7 mouse cellular contexts compared by ENCODE assay signal in the genomic region with DNA sequence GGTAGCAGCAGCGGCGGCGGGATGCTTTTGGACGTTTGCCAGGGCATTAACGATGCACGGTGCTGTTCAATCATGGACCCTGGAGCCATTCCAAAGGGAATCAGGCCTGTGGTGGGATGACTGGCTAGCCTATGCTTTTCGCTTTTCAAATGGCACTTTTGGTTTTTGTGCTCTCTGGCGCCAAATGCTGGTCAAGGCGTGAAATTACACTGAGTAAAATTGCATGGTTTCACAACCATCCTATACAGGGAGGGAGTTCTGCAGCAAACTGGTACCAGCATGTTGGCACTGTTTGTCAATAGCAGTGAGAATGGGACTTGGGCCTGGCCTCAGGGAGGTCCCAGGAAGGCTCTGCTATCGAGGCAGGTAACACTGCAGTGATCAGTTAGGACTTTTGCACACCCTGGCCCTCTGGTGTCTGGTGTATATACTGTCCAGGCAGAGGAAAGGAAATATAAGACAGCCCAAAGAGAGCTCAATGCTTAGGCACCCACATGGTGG. TPM values are rescaled to one million over a fixed set of nuclear protein-coding genes. Genes with fewer than 3 reads are reported as not detected.
DNase-seq lines count a peak whose midpoint lies in the region; ATAC-seq and TF ChIP-seq lines count a peak whose summit lies in the region.

No protein-coding gene starts in this region.

- H3K4me2 ChIP-seq in lung, embryonic 16.5 days (ENCODE audit: low read depth, low read length): peak overlapping the region; percentile 40; the same call in 1 of the 2 replicates

- no peak overlapping the region for H3K9ac ChIP-seq in ES-Bruce4 (ENCODE audit: low read depth, poor library complexity, severe bottlenecking)
- no peak overlapping the region for H3K9ac ChIP-seq in lung, embryonic 16.5 days (ENCODE audit: low read length)

- peak; percentile 58 for DNase-seq in adrenal gland, postnatal 10 days
- DNase-seq in embryo, embryonic 9.5 days (ENCODE audit: extremely low spot score): peak; percentile 54
- DNase-seq in heart, postnatal 4 days: peak; percentile 56
- DNase-seq in layer of hippocampus, adult 2 months (ENCODE audit: low spot score in 2 of 2): peak; percentile 32 to 63
- DNase-seq in ovary, postnatal 14 days (ENCODE audit: low spot score): peak; percentile 42

- no peak for TF ChIP-seq EP300 in ES-Bruce4 (IDR thresholded peaks at IDR 0.05; ENCODE audit: insufficient read depth, low read depth, low read length)

- H3K4me3 ChIP-seq in ES-Bruce4 (ENCODE audit: low read depth, low read length): no peak overlapping the region
- peak overlapping the region; percentile 15; the same call in 1 of the 2 replicates for H3K4me3 ChIP-seq in layer of hippocampus, adult 2 months
- no peak overlapping the region for H3K4me3 ChIP-seq in lung, embryonic 16.5 days (ENCODE audit: low read length)

- 2% methylated on average over 10 of the region's 10 CpGs for WGBS in lung, embryonic 16.5 days

- no peaks in the 10 kb centered on the region for H3K9me3 ChIP-seq in ES-Bruce4 (replicated peaks; ENCODE audit: control insufficient read depth, insufficient read depth, low read length, poor library complexity, severe bottlenecking)
- no peaks in the 10 kb centered on the region for H3K9me3 ChIP-seq in lung, embryonic 16.5 days (ENCODE audit: control insufficient read depth, low read length)

- H3K27me3 ChIP-seq in ES-Bruce4 (ENCODE audit: control insufficient read depth, insufficient read depth, low read length, poor library complexity, severe bottlenecking): no peaks in the 10 kb centered on the region
- no peaks in the 10 kb centered on the region for H3K27me3 ChIP-seq in lung, embryonic 16.5 days (ENCODE audit: control insufficient read depth, insufficient read depth, low read depth, low read length)

- peak; percentile 28 for TF ChIP-seq CTCF in ES-Bruce4 (IDR thresholded peaks at IDR 0.05; ENCODE audit: low read depth, low read length)
- TF ChIP-seq CTCF in layer of hippocampus, adult 2 months (conservative IDR thresholded peaks at IDR 0.05): peak; percentile 89

- peak; percentile 23; the same call in 1 of the 2 replicates for ATAC-seq in lung, embryonic 16.5 days (ENCODE audit: low read depth)

- H3K4me1 ChIP-seq in ES-Bruce4 (ENCODE audit: control insufficient read depth, insufficient read depth, low read length): no peaks in the 10 kb centered on the region
- no peaks in the 10 kb centered on the region for H3K4me1 ChIP-seq in lung, embryonic 16.5 days (replicated peaks; ENCODE audit: control insufficient read depth, insufficient read depth, low read length)

- TF ChIP-seq POLR2A in ES-Bruce4 (IDR thresholded peaks at IDR 0.05; ENCODE audit: insufficient read depth, low read length): no peak

- no peaks in the 10 kb centered on the region for H3K36me3 ChIP-seq in ES-Bruce4 (ENCODE audit: control insufficient read depth, insufficient read depth, low read length, poor library complexity, severe bottlenecking)
- H3K36me3 ChIP-seq in lung, embryonic 16.5 days (ENCODE audit: control insufficient read depth, insufficient read depth, low read length): no peaks in the 10 kb centered on the region

- no peak overlapping the region for H3K27ac ChIP-seq in ES-Bruce4 (ENCODE audit: insufficient read depth, low read length)
- 0 out of 2 replicates have a peak overlapping the region, but pooled peaks have one; percentile 2 for H3K27ac ChIP-seq in layer of hippocampus, adult 2 months
- no peak overlapping the region for H3K27ac ChIP-seq in lung, embryonic 16.5 days (ENCODE audit: low read length)

RNA-seq across cellular contexts. Expression of gene Ppih, which starts 18.6 kb away (rescaled TPM):
- polyA plus RNA-seq in ES-Bruce4 (2011; ENCODE audit: insufficient read depth, insufficient read length, low read depth, missing spikeins): 135 and 148 TPM in 2 replicates
- total RNA-seq in adrenal gland, postnatal 10 days (2021): 10 to 100 TPM; 20.3 to 26.3 TPM
- 10 to 100 TPM; 18.4 to 23.0 TPM for total RNA-seq in heart, postnatal 4 days (2021)
- total RNA-seq in layer of hippocampus, adult 2 months (2021): 10 to 100 TPM; 14.7 to 16.0 TPM
- 86.8 and 91.9 TPM in 2 replicates for polyA plus RNA-seq in lung, embryonic 16.5 days (2015; fragmentation: Nextera tagmentation; extraction: Ambion mirVana)

RNA-seq across cellular contexts. Expression of gene Ybx1, which starts 44.5 kb away (rescaled TPM):
- polyA plus RNA-seq in ES-Bruce4 (2011; ENCODE audit: insufficient read depth, insufficient read length, low read depth, missing spikeins): 1,520 and 1,534 TPM in 2 replicates
- 100 to 1,000 TPM; 521 to 559 TPM for total RNA-seq in adrenal gland, postnatal 10 days (2021)
- 100 to 1,000 TPM; 784 to 817 TPM for total RNA-seq in heart, postnatal 4 days (2021)
- total RNA-seq in layer of hippocampus, adult 2 months (2021): 100 to 1,000 TPM; 266 to 269 TPM
- polyA plus RNA-seq in lung, embryonic 16.5 days (2015; fragmentation: Nextera tagmentation; extraction: Ambion mirVana): 412 and 442 TPM in 2 replicates
